Mouse (Mus musculus): ENCODE measurements around the gene Spock1.

Gene Spock1

DNA sequence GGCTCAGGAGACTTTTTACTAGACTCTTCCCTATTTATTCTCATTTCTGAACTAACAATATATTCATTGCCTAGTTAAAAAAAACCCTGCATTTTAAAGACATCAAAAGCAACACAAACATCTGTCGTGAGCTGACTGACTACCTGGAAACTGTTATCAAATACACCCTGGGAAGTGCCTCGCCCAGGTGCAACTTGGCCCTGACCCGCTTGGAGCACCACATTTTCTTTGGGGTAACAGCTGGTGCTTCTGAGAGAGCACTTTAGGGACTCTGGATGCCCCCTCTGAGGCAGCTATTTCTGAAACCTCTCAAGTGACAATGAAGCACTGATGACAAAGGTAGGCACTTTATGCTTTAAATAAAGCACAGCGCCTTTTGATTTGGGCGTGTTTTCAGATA lies 236.8 kb downstream of the Spock1 start:
- no peak for ATAC-seq (ENCODE audit: insufficient number of reproducible peaks, low FRiP score, low TSS enrichment)

DNA sequence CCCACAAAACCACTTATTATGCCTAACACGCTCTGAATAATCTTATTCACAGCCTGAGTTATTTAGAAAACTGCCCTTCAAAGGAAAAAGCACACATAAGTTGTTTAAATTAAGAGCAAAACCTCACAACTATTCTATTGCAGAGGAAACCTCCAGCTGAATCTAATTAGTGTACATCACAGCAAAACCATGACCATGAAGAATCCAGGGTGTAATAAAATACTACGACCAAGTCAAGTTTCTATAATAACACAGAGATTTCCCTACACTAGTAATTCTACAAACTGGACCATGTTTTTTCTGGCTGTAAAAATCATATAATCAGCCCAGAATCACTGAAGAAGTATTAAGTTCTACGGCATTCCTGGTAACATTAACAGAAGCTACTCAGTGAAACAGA lies 240.5 kb downstream of the Spock1 start:
- ATAC-seq (ENCODE audit: insufficient number of reproducible peaks, low FRiP score, low TSS enrichment), result no peak

DNA sequence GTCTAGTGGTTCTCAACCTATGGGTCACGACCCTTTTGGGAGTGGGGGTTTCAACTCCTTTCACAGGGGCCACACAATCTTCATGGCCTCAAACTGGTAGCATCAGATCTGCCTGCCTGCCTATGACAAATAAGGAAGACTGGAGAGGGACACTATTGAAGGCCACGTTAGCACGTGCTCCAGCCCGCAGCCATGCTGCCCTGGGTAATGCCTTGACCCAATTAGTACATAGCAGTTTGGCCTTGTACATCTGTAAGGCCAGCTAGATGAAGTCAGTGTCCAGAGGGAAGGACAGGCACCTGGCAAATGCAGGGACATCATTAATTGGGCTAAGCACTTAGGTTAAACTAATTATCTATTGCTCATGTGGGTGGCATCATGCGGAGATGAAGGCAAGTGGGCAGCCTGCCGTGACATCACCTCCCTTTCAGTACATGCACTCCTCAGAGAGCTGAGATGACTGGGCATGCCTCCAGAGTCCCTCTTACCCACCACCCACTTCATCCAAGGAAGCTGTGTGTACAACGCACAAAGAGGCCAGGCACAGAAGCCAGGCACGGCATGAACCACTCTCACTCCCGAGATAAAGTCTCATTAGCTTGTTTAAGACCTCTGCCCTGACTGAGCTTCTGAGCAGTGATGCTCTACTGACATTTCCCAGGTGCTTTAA lies 241.8 kb downstream of the Spock1 start:
- no peak for ATAC-seq (ENCODE audit: insufficient number of reproducible peaks, low FRiP score, low TSS enrichment)

DNA sequence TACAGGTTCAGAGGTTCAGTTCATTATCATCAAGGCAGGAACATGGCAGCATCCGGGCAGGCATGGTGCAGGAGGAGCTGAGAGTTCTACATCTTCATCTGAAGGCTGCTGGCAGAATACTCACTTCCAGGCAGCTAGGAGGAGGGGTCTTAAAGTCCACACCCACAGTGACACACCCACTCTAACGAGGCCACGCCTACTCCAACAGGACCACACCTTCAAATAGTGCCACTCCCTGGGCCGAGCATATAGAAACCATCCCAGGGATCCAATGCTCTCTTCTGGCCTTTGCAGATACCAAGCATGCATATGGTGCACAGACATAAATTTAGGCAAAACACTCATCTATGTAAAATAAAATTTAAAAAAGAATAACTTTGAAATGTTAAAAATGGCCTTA lies 245.6 kb downstream of the Spock1 start:
- ATAC-seq (ENCODE audit: insufficient number of reproducible peaks, low FRiP score, low TSS enrichment), result no peak

DNA sequence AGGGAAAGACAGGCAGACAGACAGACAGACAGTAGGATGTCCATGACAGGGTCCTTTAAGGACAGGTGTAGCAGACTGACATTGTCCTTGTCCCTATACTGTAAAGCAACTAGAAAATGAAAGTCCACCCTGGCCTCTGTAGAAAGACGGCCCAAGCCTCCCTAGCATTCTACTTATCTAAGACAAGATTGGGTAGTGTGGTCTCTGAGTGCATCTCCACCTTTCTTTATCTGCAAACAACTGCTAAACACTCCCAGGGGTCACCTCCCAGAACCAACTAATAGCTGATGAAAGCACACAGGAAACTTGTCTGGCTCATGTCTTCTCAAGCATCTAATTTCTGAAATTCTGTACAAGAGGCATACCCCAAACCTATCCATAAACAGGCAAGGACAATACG lies 247.6 kb downstream of the Spock1 start:
- no peak for ATAC-seq (ENCODE audit: insufficient number of reproducible peaks, low FRiP score, low TSS enrichment)

DNA sequence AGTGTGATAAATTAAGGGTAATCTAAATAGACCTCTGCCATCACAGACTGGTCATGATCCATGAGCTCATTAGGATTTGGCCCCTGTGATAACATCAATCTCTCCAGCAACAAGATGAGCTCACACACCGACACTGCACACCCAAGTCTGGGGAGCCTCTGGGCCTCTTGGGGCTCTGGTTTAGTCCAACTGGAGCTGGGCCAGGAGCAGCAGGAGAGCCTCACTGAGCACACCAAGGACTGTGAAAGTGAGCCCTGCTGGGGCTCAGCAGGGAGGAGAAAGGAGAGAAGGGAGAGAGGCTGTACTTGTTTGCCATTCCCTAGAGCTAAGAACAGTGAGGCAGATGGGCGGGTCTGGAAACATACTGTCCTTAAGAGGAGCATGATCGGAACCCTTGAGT lies 248.3 kb downstream of the Spock1 start:
- no peak for ATAC-seq (ENCODE audit: insufficient number of reproducible peaks, low FRiP score, low TSS enrichment)

DNA sequence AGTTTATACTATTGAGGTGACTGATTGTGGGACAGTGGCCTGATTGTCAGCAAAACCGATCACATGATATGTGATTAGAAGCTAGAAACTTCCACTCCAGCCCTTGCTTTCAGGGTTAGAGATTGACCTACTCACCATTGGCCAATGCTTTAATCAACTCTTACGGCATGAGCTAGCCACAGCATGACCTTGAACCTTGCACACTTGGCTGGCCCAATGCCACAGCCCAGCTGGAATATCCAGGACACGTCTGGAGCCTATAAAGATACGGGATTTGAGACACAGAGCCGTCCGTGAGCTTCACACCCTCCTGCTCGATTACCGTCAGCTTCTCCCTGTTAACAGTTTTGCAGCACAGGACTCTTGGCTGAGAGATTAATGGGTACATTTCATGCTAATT lies 251.5 kb downstream of the Spock1 start:
- ATAC-seq (ENCODE audit: insufficient number of reproducible peaks, low FRiP score, low TSS enrichment), result no peak

DNA sequence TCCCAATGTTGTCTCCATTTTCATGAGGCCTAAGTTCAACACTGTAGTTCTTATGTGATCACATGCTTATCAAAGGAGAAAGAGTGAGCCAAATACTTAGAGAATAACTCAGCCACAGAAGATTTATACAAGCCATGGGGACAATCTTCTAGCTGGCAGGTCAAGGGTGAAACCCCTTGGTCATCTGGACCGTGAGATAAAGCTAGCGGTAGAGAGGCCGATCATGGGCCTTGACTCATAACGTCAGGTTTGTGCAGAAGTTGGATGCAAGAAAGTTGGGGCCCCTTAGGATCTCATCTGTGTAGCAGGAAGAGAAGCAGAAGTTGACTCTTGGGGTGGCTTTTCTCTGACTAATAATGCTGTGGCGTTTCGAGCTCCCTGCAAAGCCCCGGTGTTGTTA lies 253.8 kb downstream of the Spock1 start:
- no peak for ATAC-seq (ENCODE audit: insufficient number of reproducible peaks, low FRiP score, low TSS enrichment)

DNA sequence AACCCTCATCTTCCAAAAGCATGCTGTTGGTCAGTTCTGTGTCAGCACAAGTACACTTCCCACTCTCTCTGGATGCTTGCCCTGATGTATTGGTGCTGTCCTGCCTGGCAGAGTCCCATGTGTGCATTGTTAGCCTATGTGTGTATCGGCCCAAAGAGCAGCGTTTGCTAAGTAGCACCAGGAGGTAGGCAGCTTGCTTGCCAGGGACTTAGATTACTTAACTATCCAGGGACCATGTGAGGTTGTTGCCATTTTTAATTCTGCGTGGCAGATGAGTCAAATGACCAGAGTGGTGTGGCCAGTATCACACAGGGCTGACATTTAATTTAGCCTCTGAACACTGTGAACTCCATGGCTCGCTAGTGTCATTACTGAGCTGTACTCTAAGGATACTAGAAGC lies 256.9 kb downstream of the Spock1 start:
- ATAC-seq (ENCODE audit: insufficient number of reproducible peaks, low FRiP score, low TSS enrichment), result no peak

DNA sequence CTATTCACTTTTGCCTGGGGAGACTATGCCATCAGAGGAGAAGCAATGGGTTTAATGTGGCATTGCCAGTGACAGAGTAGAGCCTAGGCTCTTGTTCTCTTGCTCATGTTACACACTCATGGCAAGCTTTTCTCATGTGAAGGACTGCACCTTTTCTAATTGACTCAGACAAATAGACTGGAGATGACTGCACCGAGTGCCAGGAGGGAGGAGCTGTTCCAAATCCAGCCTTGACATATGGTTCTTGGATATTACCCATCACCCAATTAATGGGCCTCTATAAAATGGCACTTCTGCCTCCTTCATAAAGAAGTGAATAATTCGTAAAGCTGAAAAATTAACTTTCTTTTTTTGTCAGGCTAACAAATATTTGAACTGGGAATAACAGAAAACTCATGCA lies 259.3 kb downstream of the Spock1 start:
- no peak for ATAC-seq (ENCODE audit: insufficient number of reproducible peaks, low FRiP score, low TSS enrichment)

DNA sequence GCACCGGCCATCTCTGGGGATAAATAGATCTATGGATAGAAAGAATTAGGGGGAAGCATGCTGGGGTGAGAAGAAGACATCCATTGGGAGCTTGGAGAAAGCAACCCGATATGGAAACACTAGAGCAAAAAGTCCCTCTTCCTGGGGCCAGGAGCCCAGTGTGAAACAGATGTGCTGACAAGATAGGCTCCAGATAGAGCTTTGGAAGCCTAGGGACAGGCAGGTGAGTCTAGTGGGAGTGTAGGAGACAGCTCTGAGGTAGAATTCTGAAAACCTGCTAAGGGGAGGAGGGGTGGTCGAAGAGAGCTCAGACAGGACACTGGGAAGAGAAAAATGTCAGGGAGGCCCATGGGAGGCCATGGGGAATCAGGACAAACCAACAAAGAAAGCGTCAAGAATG lies 260.7 kb downstream of the Spock1 start:
- ATAC-seq (ENCODE audit: insufficient number of reproducible peaks, low FRiP score, low TSS enrichment), result no peak

DNA sequence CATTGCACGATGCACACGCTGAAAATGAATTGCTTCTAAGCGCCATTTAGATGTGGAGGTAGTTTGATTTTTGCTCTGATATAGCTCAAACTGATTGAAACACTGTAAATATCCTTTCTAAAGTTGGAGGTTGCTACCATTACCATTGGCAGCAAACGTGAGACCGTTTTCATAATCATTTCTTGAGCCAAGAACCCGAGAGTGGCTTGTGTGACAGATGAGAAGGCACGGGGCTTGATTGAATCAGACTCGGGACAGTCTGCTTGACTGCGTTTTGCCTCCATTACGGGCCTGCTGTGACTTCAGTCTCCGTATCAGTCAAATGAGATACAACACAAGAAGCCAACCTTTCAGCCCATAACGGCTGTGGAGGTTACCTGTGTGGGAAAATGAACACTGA lies 265.1 kb downstream of the Spock1 start:
- ATAC-seq (ENCODE audit: insufficient number of reproducible peaks, low FRiP score, low TSS enrichment), result no peak

DNA sequence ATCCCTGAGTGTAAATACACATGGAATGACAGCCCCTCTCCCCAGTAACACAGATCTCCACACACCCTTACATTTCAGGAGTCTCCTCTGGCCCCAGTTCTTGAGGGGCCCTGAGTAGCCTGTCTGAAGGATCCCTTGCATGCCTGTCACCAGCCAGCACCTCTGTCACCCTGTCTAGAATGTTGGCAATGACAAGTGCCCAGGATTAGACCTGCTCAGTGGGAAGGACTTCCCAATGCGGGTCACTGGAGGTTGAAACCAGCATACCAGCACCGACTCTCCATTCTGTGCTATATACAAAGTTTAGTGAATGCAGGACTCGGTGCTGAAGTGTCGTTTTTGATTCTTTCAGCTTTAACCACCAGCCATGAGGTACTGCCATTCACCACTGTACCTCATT lies 266.5 kb downstream of the Spock1 start:
- no peak for ATAC-seq (ENCODE audit: insufficient number of reproducible peaks, low FRiP score, low TSS enrichment)

DNA sequence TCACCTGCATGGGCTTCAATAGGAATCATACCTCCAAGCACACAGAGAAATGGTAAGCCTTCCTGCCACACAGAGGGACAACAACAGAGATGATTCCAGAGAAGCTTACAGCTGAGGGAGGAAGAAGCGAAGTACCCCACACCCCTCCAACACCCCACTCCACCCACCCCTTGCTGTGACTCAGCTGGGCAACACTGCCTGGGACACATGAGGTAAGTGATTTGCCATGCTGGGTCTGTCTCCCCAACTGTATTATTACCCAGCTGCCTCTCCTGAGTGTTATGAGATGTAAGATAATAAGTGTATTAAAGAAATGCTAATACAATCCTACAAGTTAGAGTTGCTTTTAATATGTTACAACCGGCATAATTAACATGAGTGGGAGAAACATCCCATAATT lies 267.2 kb downstream of the Spock1 start:
- ATAC-seq (ENCODE audit: insufficient number of reproducible peaks, low FRiP score, low TSS enrichment), result no peak

DNA sequence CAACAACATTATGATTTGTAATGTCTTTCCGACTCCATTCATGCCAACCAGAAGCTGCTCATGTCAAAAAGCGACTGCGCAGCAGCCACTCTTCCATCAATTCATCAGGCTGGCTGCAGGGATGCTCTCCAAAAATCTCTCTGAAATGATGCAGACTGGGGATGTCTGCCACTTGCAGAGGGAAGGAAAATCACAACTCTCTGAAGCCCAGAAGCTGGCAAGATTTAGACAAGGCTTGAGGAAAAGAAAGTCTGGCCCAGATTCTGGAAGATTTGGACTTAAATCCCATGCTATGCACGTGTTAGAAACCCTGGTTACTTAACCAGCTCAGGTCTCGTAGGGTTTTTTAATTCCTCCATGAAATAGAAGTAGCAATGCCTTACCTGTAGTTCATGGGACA lies 269.3 kb downstream of the Spock1 start:
- no peak for ATAC-seq (ENCODE audit: insufficient number of reproducible peaks, low FRiP score, low TSS enrichment)

DNA sequence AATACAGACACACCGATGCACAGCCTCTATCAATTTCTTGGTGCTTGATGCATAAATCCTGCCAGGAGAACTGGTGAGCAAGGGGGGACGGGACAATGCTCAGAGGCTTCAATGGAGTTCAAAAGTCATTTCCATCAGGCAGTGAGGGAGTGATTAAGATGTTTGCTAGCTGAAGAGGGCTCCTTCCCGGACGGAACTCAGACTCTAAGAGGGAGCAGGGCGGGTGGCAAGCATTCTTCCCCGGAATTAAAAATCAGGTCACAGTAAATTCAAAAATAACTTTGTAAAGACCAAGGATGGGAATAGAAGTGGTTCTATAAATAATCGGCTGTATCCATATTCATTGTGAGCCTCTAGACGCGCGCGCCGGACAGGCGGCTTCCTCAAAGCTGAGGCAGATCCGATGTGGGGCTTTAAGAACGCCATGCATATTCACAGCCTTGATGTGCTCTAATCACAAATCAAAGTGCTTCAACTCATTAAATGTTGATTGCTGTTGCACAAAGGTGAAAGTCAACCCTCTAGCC lies 270.5 kb downstream of the Spock1 start:
- ATAC-seq (ENCODE audit: insufficient number of reproducible peaks, low FRiP score, low TSS enrichment), result no peak

DNA sequence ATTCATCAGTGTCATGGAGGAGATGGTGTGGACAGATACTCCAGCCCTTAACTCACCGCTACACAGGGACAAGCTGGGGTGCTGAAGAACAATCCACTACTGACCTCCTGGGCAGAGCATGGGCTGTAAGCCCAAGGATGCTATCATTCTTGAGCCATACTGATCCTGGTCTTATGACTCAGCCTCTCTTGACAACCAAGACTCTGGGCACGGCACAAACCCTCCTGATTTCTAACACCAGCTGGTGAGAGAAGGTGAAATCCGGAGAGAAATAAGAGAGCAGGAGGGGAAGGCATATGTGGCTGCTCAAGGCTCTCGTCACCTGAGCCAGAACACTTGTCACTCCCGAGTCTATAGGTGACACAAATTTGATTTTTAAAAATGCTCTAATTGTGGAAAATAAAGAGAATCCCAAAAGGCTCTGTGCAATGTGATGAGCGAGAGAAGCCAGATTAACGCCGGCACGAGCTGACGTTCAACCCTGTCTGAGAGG lies 271.0 kb downstream of the Spock1 start:
- peak; percentile 68 for ATAC-seq (ENCODE audit: insufficient number of reproducible peaks, low FRiP score, low TSS enrichment)

DNA sequence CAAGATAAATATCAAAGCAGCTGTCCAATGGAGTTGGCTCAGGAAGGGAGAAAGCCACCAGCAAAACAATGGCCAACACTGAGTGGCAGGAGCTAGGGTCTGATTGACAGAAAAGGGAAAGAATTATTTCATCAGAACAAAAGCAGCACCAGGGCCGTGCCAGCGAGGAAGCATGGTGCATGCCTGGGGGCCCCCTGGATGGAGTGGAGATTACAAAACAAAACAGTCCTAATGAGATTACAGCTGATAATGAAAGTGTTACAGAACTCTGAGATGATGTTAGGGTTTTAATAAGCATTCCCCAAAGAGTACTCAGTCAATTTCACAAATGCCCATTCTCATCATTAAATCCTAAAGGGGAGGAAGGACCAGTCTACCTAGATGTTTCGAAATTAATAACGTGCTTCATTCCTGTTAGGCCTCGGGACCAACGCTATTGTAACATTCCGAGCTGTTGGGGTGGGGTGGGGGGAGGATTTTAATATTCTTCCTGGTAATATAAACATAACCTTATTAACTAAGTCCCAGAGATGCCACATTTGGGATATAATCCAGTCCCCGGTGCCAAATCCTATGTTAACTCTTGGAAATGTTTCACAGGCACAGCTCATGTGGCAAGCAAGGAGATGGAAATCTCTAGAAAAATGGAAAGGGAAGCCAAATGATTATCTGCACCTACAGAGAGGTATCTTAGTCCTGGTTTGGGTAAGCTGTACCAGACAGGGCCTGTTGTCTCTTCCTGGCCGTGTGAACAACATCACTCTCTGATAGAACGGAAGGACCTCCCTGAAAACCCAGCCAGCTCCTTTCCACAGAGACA lies 271.7 kb downstream of the Spock1 start:
- no peak; the same call in 1 of the 2 replicates for ATAC-seq (ENCODE audit: insufficient number of reproducible peaks, low FRiP score, low TSS enrichment)

DNA sequence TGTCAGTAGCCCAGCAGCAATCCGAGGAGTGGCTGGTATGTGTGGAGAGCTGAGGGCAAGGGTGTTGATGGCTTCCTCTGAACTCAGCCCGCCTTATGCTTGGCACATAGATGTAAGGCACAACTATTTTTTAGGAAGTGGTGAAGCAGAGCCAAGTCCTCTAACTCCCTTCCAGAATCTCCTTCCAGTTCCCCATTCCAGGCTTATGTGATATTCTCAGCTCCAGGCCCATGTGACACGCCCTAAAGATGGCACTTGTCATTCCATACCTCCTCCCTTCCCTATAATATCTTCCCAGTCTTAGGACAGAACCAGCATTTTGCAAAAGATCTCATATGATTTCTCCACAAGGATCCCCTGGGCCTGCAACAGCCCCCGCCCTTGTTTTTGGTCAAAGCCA lies 277.6 kb downstream of the Spock1 start:
- no peak for ATAC-seq (ENCODE audit: insufficient number of reproducible peaks, low FRiP score, low TSS enrichment)

DNA sequence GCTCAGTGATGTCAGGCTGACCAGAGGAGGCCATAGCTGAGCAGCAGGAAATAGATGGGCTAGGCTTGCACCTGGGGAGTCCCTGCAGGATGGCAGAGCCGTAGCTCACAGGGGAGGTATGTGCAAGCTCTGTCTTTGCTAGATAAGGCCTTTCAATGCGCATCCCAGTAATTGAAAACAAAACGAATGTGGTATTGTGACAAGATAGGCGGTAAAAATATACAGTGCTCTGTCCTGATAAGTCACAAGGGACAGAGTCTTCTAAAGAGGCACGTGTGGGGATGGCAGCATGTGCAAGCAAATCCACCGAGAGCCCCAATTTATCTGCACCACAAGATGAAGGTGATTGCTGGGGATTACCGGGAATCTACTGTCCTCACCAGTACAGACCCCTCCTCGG lies 279.9 kb downstream of the Spock1 start:
- ATAC-seq (ENCODE audit: insufficient number of reproducible peaks, low FRiP score, low TSS enrichment), result no peak

DNA sequence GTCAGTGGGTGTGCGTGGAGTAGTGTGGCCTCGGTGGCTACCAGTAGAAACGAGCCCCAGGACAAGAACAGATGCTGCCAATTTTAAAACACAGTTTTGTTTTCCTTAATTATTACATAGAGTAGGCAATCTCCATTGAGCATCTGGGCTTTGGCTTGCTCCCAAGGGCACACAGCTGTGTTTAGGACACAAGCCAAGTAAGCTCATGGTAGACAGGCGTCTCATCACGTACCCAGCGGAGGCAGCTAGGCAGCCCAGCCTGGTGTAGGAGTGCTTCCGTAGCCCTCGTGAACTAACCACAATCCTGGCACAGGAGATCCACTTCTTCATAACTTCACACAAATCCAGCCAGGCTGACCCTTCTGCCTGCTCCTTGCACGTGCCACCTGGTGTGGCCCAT lies 281.7 kb downstream of the Spock1 start:
- no peak for ATAC-seq (ENCODE audit: insufficient number of reproducible peaks, low FRiP score, low TSS enrichment)
